Mouse (Mus musculus) layer of hippocampus, postnatal 36 days (tissue): ENCODE measurements at regions not wholly inside any gene's neighbourhood (a gene's known extent, or its start where the extent isn't known, plus 50 kb on each side); places are given as distances from the start of the nearest gene placed in this dataset.

Source experiments
- DNase-seq, 2 experiments: peaks; one replicate each; pipeline ENCODE4 v3.0.0; 2022

DNA sequence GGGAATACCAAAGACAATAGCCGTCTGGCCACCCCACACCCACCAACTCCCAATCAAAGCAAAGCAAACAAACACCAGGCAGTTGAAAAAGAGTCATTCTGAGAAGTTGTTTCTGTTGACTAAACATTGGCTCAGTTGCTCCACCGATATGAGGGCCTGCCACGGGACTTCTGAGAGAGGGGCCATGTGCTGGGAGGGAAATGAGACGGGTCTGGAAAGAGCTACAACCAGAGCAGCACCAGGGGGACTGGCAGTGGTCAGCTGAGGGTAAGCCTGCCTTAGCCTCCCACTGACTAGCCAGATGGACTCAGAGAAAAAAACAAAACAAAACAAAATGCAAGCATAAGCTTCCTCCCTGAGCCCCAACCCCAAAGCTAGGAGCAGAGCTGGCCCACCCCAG lies 115.1 kb upstream of the Haao start:
- no peak for DNase-seq

DNA sequence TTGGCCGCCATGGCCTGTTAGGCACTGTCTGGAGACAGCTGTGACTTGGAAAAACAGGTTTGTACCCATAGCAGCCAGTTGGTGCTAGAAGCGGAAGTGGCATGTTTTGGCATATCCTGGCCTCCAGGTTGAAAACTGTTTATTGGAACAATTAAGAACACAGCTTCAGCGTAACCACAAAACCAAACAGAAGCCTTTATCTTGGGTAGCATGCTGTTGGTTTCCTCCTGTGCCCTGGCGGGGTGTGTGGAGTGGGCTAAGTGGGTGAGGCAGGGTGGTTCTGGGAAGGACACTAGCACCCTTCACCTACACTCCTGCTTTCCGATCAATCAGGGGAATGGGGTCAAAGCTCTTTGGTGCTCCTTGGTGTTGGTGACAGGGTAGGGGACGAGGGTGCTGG lies 114.4 kb upstream of the Haao start:
- no peak for DNase-seq

DNA sequence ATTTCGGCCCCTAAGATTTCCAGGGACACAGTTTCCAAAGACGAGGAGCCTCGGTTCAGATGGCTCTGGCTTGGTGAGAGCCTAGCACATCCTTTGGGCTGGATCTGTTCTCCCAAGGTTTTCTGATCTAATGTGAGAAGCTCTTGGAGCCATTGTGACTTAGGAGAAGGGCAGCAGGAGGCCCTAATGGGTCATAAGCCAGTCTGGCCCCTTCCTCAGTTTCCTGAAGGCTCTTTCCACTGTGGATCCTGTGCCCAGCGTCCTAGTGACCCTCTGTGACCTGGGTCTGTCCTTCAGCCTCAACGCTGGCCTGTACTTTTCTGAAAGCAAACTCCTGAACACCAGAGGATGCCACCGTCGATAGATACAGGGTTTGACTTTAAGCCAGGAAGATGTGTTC lies 113.1 kb upstream of the Haao start:
- no peak for DNase-seq

DNA sequence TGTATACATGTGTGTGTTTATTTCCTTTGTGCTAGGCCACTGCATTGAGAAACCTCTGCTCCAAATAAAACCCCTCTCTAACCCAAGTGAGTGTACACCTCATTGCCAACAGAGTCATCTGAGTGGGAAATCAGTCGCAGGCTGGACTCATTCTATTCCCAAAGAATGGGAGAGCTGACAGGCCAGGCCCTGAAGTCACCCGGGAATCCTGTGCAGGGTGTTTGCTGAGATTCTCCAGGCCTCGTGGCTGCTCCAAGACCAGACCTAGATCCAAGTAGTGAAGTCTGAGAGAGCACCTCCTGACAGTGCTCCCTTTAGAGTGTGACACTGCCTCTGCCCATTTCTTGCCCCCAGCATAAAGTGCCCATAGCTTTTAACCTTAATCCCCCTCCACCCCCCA lies 112.4 kb upstream of the Haao start:
- DNase-seq, result no peak

DNA sequence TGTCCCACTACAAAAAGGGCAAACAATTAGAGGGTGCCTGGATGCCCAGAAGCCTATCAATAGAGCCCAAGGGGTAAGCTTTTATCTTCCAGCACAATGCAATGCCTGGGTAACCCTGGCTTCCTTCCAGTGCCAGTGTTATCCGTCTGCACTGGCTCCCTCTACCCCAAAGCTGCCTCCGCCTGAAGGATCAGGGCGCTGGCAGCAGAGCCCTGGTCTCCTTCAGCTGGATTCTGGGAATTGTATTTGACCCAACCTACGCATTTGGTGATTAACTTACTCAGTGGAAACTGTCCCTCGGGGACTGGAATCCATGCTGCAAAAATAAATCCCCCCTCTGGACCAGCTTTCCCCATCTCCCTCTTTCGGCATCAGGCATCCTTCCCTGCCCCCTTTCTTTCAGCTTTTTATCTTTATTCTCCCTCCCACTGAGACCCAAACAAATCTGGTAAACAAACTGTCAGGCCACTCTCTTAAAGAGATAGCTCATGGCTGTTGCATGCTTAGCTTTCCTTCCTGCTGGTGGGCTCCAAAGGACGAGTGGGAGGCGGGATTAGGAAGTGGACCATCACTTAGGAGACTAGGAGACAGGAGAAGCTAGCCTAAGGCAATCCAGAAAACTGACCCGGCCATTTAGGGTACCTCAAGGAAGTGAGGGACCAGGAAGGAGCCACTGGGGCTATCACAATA lies 111.5 kb upstream of the Haao start:
- DNase-seq, result no peak

DNA sequence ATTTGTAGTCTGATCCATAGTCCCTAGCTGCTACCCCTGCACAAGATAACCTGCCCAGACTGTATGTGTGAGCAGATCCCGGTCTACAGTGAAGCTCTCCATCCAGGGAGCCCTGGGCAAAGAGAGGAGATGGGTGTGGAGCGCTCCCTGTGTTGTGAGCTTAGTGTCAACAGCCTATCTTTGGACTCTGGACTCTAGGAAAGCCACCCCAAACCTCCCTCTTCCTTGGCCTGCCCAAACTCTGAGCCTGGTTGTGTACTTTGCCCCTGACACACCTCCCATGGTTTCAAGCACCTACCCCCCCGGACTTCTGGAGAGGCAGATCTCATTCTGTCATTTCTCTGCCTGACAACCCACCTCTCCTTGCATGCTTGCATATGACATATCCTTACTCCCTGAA lies 110.9 kb upstream of the Haao start:
- DNase-seq, result no peak

DNA sequence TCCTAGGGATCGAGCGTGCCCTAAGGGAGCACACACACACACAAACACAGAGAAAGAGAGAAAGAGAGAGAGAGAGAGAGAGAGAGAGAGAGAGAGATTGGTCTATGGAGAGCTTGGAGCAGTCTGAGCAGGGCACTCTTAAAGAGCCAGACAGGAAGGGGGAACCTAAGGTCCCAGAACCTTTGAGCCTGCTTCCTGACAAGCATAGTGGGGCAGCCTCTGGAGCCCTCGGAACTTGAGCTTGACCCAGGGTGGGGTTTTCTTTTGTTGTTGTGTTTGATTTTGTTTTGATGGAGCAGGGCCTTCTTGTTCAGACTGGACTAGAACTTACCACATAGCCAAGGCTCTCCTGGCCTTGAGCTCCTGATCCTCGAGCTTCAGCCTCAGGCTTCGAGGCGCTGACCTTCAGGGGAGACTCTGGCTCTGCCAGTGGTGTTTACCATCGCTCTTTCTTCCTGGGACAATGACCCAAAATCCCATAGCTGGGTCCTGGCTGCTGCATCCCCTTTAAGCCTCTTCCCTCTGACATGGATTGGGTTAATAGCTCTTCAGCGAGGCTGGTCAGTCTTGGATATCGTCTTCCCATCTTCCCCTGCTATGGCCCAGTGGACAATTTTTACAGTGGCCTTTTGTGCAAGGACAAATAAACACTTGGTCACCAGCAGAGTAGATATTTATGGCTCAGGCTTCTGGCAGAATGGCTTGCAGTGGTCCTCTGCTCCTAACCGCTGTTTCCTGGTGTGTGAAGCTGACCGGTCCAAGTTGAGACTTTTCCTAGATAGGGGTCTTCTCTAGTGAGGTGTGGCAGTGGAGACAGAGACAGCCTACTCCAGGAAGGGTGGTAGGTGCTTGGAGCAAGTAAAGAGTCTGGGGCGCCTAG lies 110.1 kb upstream of the Haao start:
- no peak for DNase-seq

DNA sequence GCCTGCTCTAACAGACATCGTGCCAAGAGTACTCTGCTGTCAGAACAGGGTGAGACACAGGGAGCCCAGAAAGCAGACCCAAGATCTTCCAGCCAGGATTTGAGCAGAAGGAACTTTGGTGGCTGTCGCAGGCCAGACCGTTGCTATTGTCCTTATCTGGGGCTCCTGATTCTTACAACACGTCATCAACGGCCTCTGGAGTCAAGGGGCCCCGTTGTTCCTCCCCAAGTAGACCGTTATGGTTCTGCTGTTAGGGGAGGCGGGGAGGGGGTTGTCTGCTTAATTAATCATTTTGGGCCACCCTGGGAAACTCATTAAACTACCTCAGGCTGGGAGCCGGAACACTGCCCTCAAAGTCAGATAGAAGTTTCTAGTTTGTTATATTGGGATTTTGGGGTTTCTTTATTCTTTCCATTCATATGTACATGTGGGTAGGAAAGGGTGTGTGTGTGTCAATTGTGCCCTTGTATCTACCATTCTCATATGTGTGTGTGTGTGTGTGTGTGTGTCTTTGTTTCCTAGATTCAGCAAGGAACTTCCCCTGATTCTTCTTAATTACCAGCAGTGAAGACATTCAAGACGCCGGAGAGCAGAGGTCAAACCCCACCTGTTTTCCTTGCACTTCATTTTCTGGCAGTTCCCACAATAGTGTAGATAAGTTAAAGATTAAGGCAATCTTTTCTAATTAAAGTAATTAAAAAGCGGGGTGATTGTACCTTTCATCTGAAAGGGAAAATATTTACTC lies 109.2 kb upstream of the Haao start:
- no peak for DNase-seq

DNA sequence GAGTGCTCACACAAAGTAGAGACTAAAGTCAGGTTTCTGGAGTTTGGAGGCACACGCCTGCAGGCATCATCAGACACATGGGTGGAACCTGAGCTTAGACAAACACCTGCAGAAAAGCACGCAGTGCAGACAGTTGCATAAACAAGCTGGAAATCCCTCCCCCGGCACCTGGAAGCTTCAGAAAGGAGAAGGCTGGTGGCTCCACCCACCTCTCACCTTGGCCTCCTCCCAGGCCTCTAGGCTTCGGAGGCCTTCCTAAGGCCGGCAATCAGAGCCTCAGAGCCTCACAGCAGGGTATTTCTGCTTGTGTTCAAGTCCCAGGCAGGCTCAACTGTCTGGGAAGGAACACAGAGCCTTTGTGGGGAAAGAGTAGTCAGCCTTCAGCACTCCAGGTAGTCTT lies 108.2 kb upstream of the Haao start:
- DNase-seq, result no peak

DNA sequence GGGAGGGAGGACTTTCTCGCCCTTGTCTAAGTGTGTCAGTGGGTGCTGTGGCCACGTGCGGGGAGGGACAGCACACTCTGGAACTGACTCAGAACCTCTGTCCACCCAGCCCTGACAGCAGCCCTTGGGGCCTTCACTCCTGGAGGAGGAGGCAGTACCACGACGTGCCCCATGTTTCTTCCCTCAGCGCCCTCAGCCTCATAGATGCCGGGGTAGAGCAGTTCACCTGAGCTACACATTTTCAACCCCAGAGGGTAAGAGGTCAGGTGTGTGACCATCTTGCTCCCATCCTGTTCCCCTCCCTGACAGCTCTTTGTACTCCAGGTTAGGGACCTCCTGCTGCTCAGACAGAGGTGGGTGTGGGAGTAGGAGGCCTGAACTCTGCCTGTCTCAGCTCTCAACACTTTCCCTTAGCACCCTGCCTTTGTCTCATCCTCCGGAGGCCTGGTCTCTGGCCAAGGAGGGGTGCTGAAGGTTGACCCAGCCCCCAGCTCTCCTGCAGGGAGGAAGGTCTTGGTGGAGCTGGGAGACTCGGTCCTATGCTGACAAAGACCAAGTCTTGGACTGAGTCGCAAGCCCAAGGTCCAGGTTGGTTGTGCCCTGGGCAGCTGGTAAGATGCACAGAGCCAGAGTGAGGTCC lies 107.4 kb upstream of the Haao start:
- DNase-seq, result no peak

DNA sequence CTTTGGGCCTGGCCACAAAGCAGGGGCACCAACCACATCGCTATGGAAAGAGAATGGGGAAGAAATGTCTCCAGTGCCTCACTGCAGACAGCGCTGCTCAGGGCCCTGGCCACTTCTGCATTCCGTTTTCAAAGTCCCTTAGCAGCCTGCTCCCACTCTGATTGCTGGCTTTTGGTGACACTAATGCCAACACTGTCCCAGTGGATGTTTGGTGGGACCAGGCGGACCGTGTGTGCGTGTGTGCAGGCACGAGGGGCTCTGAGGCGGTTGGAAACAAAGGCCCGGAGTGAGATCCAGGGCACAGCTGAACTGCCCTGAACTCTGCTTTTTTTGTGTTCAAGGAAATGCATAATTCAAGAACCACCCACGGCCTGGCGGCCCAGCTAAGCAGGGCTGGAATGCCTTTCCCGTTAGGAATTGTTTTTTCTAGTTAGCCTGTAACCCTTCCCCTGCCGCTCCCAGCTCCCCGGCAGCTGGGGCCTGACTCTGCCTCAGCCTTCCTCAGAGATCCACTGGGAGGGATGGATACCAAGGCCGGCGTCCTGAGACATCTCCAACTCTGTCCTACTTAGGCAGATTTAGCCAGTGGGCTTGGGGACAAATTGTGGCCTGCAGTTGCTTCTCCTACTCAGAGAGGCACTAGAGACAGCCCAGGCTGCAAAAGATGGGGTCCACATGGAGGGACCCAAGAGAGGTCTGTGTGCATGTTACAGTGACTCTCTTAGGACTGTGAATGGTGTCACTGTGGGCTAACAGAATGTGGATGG lies 106.7 kb upstream of the Haao start:
- DNase-seq, result peak; percentile 40 to 51

DNA sequence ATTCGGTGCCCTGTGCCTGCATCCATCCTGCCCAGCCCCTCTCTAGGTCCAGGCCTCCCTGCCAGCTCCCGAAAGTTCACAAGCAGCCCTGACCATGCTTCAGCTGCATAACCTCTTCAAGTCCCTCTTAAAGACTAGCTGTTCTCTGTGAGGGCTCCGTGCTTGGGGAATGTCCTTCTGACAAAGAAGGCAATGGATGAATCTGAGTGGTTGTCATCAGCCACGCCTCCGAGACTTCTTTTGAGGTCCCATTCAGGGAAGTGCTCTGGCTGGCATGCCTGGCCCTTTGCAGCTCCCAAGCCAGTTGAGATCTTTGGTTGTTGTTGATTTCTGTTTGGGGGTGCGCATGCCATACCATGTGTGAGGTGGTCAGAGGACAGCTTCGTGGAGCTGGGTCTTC lies 105.9 kb upstream of the Haao start:
- DNase-seq, result no peak

DNA sequence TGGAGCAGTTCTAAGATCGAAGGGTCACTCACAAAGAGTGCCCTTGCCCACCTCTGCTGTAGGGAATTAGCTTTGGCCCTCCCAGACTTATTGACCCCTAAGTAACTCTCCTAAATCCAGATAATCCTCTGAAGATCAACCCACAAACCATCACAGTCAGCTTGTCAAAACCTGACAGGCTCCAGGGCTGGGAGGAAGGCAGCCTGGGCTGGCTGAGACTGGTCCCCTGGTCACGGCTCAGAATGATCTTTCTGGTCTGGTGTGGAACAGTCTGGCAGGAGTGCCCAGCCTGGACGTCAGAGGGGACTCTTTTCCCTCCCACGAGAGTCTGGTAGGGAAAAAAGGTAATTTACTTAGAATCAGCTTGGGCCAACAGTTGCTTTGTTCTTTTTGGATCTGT lies 99.0 kb upstream of the Haao start:
- DNase-seq, result no peak

DNA sequence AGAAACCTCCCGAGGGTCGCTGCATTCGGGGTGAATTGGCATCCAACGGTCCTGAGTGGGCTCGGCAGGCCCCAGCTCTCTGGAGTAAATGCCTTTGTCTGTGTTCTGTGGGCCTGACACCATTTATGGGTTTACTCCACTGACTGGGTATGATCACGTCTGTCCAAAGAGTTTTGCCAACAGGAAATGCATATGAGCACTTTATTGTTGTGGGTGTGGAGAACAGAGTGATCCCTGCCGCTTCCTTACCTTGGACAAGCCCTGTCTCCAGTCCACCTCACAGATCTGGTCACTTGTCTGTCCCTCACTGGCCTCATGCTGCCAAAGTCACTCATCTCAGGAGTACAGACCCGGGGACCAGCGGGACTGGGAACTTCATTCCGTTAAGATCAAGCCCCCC lies 91.6 kb upstream of the Haao start:
- no peak for DNase-seq

DNA sequence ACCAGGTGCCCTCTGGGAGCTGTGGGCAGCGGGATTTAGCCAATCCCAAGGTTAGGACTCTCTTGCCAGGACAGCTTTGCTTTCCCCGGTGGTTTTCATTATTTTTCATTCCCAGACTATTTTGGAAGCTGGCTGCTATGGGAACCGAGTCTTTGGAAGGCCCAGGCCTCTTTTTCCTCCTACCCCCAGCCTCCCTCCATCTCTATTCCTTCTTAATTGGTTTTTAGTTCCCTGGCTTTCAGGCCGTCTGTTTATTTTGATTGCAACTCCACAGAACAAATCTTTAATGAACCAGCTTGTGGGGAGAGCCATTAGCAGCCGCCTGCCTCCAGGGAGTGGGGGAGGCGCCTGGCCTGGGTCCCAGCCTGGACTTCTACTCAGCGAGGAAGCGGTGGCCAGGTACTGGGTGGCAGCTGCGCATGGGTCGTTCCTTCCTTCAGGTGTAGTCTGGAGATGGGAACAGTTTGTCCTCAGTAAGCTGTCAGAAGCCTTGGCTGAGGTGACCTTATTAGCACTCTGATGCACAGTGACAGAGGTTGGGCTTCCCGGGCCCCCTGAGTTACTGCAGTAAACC lies 91.0 kb upstream of the Haao start:
- peak; percentile 63 to 71 for DNase-seq

DNA sequence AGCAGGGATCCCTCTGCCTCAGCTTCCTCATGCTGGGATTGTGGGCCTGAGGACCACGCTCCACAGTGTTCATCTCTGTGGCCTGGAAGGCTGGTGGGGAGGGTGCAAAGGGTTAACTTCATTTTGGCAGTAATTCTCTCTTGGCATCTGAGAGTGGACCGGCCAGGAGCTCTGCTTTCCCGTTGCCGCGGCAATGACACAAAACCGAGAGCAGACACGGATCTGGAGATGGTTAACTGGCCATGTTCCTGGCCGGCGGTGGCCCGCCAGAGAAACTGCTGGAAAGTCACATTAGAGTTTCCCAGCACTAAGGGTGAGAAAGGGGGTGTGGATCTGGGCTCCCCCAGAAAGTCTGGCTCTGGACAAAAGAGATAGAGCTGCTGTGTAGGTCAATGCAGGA lies 89.8 kb upstream of the Haao start:
- peak; percentile 48 to 49 for DNase-seq

DNA sequence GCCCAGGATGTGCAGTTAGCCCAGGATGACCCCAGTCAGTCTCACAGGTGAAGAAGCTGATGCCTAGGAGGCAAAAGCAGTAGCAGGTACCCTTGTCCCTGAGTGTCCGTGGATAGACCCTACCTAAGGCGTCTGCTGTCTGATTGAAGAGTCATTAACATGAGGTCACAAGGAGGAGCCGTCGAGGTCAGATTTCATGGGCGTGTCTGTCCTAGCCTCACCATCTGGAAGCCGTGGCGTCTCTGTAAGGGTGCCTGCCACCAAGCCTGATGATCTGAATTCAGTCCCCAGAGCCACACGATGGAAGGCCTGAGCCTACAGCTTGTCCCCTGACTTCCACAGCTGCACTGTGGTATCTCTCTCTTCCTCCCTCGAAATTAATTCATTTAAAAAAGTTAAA lies 88.9 kb upstream of the Haao start:
- DNase-seq, result no peak

DNA sequence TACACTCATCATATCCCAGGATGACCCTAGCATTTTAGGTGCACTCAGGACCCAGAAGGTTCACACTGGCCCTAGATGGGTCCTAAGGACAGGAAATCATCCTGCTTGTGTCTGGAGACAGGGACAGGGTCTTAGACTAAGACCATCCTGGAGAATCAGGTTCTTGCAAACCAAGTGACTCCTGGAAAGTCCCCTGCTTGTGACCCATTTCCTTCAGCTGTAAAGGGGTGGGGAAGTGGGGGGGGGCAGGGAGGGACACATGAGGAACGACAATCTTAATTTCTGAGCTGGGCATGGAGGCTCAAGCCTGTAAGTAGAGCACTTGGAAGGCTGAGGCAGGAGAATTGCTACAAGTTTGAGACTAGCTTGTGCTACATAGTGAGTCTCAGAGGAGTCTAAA lies 88.2 kb upstream of the Haao start:
- DNase-seq, result no peak

DNA sequence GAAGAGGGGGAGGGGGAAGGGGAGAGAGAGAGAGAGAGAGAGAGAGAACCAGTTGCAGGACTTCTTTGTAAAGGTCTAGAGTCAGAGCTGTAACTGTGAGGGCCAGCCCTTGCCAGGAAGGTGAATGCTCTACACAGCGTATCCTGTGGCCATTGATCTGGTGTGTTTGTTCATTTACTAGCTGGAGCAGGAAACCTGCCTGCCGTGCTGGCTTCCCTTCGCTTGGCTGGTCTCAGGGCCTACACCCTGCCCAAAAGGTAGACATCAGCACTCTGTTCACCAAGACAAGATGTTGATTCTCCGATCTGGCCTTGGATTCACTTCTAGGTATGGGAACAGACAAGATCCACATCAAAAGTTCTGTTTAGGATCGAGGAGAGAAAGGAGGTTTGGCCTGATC lies 87.5 kb upstream of the Haao start:
- DNase-seq, result no peak

DNA sequence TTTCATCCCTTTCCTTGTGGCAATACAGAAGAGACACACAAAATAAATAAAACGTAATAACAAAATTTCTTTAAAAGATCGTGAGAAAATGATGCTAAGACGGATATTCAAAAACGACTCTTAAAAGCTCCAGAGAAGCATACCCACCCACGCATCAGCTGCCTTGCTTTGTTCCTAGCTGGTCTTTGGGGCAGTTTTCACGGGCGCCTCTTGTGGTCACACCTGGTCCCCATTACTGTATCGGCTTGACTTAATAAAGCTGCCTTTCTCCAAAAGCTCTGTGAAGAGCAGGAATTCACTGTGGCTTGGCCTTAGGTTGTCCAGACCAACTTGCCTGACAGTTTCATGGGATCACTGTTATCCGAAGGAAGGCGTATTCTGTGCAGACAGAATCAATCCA lies 86.0 kb upstream of the Haao start:
- DNase-seq, result no peak

DNA sequence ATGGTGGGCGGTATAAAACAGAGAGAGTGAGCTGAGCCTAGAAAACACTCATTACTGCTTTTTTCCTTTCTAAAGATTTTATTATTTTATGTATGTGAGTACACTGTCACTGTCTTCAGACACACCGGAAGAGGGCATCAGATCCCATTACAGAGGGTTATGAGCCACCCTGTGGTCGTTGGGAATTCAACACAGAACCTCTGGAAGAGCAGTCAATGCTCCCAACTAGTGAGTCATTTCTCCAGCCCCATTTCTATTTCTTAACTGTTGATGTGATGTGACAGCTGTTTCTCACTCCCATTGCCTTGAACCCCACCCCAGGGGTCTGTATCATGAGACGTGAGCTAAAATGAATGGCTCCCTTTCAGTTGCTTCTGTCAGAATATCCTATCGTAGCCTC lies 82.6 kb upstream of the Haao start:
- no peak for DNase-seq
